Mouse (Mus musculus): ENCODE results near the gene Efs. TPM values are rescaled to one million over a fixed set of nuclear protein-coding genes. Genes with fewer than 3 reads are reported as not detected.

Gene Efs
- total and polyA plus RNA-seq, 2 experiments from 2014 or later: 8.5 to 41.4 TPM

- H3K4me1 ChIP-seq (ENCODE audit: insufficient read depth, low read length): no peaks in the 10 kb centered on the region
- ATAC-seq (ENCODE audit: low FRiP score) (no peak), DNase-seq (ENCODE audit: low spot score) (no peak)
- 86% methylated on average over 19 of the region's 19 CpGs for WGBS
- H3K9ac ChIP-seq (replicated peaks; ENCODE audit: low read length, poor library complexity, severe bottlenecking): no peak overlapping the region
- no peaks in the 10 kb centered on the region for H3K9me3 ChIP-seq (ENCODE audit: low read length)
- H3K27ac ChIP-seq (ENCODE audit: low read depth, low read length): no peak overlapping the region
- TF ChIP-seq CTCF (IDR thresholded peaks at IDR 0.05): no peak
- no peaks in the 10 kb centered on the region for H3K27me3 ChIP-seq (ENCODE audit: insufficient read depth, low read length)
- H3K36me3 ChIP-seq (ENCODE audit: insufficient read depth, low read length): no peaks in the 10 kb centered on the region
- H3K4me2 ChIP-seq (ENCODE audit: low read depth, low read length, poor library complexity, severe bottlenecking): no peak overlapping the region
- no peak overlapping the region for H3K4me3 ChIP-seq (ENCODE audit: low read depth, low read length)
Observed at GRCm38 (mm10) chr14:54945975-54946704, 20.2 kb upstream of the Efs start.

- H3K27me3 ChIP-seq (ENCODE audit: insufficient read depth, low read length): no peaks in the 10 kb centered on the region
- ATAC-seq (ENCODE audit: low FRiP score): no peak
- no peak for DNase-seq (ENCODE audit: low spot score)
- no peaks in the 10 kb centered on the region for H3K36me3 ChIP-seq (ENCODE audit: insufficient read depth, low read length)
- H3K4me3 ChIP-seq (ENCODE audit: low read depth, low read length): no peak overlapping the region
- H3K9me3 ChIP-seq (ENCODE audit: low read length): no peaks in the 10 kb centered on the region
- WGBS: 74% methylated on average over 2 of the region's 2 CpGs
- no peaks in the 10 kb centered on the region for H3K4me1 ChIP-seq (ENCODE audit: insufficient read depth, low read length)
- H3K9ac ChIP-seq (replicated peaks; ENCODE audit: low read length, poor library complexity, severe bottlenecking): no peak overlapping the region
- no peak for TF ChIP-seq CTCF (IDR thresholded peaks at IDR 0.05)
- H3K27ac ChIP-seq (ENCODE audit: low read depth, low read length): no peak overlapping the region
- H3K4me2 ChIP-seq (ENCODE audit: low read depth, low read length, poor library complexity, severe bottlenecking): no peak overlapping the region
Observed at GRCm38 (mm10) chr14:54944939-54945338, 19.0 kb upstream of the Efs start.

- 98% methylated on average over 7 of the region's 7 CpGs for WGBS
- Histone ChIP-seq H3K4me1 (ENCODE audit: insufficient read depth, low read length) (no peaks in the 10 kb centered on the region), H3K36me3 (ENCODE audit: insufficient read depth, low read length) (no peaks in the 10 kb centered on the region), H3K27me3 (ENCODE audit: insufficient read depth, low read length) (no peaks in the 10 kb centered on the region), H3K4me2 (ENCODE audit: low read depth, low read length, poor library complexity, severe bottlenecking) (no peak overlapping the region), H3K9ac (replicated peaks; ENCODE audit: low read length, poor library complexity, severe bottlenecking) (no peak overlapping the region), H3K4me3 (ENCODE audit: low read depth, low read length) (no peak overlapping the region), H3K27ac (ENCODE audit: low read depth, low read length) (no peak overlapping the region), H3K9me3 (ENCODE audit: low read length) (no peaks in the 10 kb centered on the region)
- no peak for TF ChIP-seq CTCF (IDR thresholded peaks at IDR 0.05)
- ATAC-seq (ENCODE audit: low FRiP score) (no peak), DNase-seq (ENCODE audit: low spot score) (no peak)
Observed at GRCm38 (mm10) chr14:54943971-54944370, 18.0 kb upstream of the Efs start.

- DNase-seq (ENCODE audit: low spot score) (no peak), ATAC-seq (ENCODE audit: low FRiP score) (no peak)
- Histone ChIP-seq H3K27me3 (ENCODE audit: insufficient read depth, low read length) (no peaks in the 10 kb centered on the region), H3K4me2 (ENCODE audit: low read depth, low read length, poor library complexity, severe bottlenecking) (no peak overlapping the region), H3K4me1 (ENCODE audit: insufficient read depth, low read length) (no peaks in the 10 kb centered on the region), H3K9ac (replicated peaks; ENCODE audit: low read length, poor library complexity, severe bottlenecking) (no peak overlapping the region), H3K27ac (ENCODE audit: low read depth, low read length) (no peak overlapping the region), H3K36me3 (ENCODE audit: insufficient read depth, low read length) (no peaks in the 10 kb centered on the region), H3K9me3 (ENCODE audit: low read length) (no peaks in the 10 kb centered on the region), H3K4me3 (ENCODE audit: low read depth, low read length) (no peak overlapping the region)
- 90% methylated on average over 8 of the region's 8 CpGs for WGBS
- TF ChIP-seq CTCF (IDR thresholded peaks at IDR 0.05): no peak
Observed at GRCm38 (mm10) chr14:54942479-54942878, 16.6 kb upstream of the Efs start.

GRCm38 (mm10) chr14:54941024-54941978, 15.4 kb upstream of the Efs start:
- Histone ChIP-seq H3K36me3 (ENCODE audit: insufficient read depth, low read length) (no peaks in the 10 kb centered on the region), H3K4me1 (ENCODE audit: insufficient read depth, low read length) (no peaks in the 10 kb centered on the region), H3K27ac (ENCODE audit: low read depth, low read length) (no peak overlapping the region), H3K9ac (replicated peaks; ENCODE audit: low read length, poor library complexity, severe bottlenecking) (no peak overlapping the region), H3K9me3 (ENCODE audit: low read length) (no peaks in the 10 kb centered on the region), H3K27me3 (ENCODE audit: insufficient read depth, low read length) (no peaks in the 10 kb centered on the region), H3K4me2 (ENCODE audit: low read depth, low read length, poor library complexity, severe bottlenecking) (no peak overlapping the region), H3K4me3 (ENCODE audit: low read depth, low read length) (no peak overlapping the region)
- no peak for ATAC-seq (ENCODE audit: low FRiP score)
- 64% methylated on average over 13 of the region's 13 CpGs for WGBS
- TF ChIP-seq CTCF (IDR thresholded peaks at IDR 0.05): no peak
- DNase-seq (ENCODE audit: low spot score): no peak

GRCm38 (mm10) chr14:54940176-54940530, 14.2 kb upstream of the Efs start:
- H3K4me1 ChIP-seq (ENCODE audit: insufficient read depth, low read length): no peaks in the 10 kb centered on the region
- no peak overlapping the region for H3K9ac ChIP-seq (replicated peaks; ENCODE audit: low read length, poor library complexity, severe bottlenecking)
- no peak for TF ChIP-seq CTCF (IDR thresholded peaks at IDR 0.05)
- no peaks in the 10 kb centered on the region for H3K9me3 ChIP-seq (ENCODE audit: low read length)
- DNase-seq (ENCODE audit: low spot score) (no peak), ATAC-seq (ENCODE audit: low FRiP score) (no peak)
- no peak overlapping the region for H3K4me2 ChIP-seq (ENCODE audit: low read depth, low read length, poor library complexity, severe bottlenecking)
- H3K4me3 ChIP-seq (ENCODE audit: low read depth, low read length): no peak overlapping the region
- H3K36me3 ChIP-seq (ENCODE audit: insufficient read depth, low read length): no peaks in the 10 kb centered on the region
- H3K27me3 ChIP-seq (ENCODE audit: insufficient read depth, low read length): no peaks in the 10 kb centered on the region
- 82% methylated on average over 3 of the region's 3 CpGs for WGBS
- H3K27ac ChIP-seq (ENCODE audit: low read depth, low read length): no peak overlapping the region
